Mouse (Mus musculus) MEL (cell line): ENCODE data around the gene Tgfbi.

ENCODE experiments used
- CTCF ChIP-seq, 3 experiments: IDR thresholded peaks in 2 of 3; conservative IDR thresholded peaks in 1 of 3; 2 replicates each; pipeline ENCODE4 v1.5.1; 2011 to 2012; ENCODE audit warnings: low read length in 3 of 3, low read depth in 2 of 3, mild to moderate bottlenecking in 2 of 3, improper control_type of control experiment in 1 of 3, inconsistent platforms in 1 of 3, mixed read lengths in 1 of 3, moderate library complexity in 1 of 3; ENCODE audit not compliant: control insufficient read depth in 1 of 3, insufficient read depth in 1 of 3, poor library complexity in 1 of 3, severe bottlenecking in 1 of 3
- EP300 ChIP-seq, 2 experiments: IDR thresholded peaks; 2 replicates each; pipeline ENCODE4 v1.6.1; 2011; ENCODE audit warnings: improper control_type of control experiment in 2 of 2, low read length in 2 of 2, low read depth in 1 of 2, mild to moderate bottlenecking in 1 of 2
- JUND ChIP-seq: IDR thresholded peaks from 2 replicates; pipeline ENCODE4 v1.6.1; 2011; ENCODE audit warnings: low read depth, mild to moderate bottlenecking, improper control_type of control experiment, low read length
- MAFK ChIP-seq: IDR thresholded peaks from 2 replicates; pipeline ENCODE4 v1.6.1; 2011; ENCODE audit warnings: low read depth, mild to moderate bottlenecking, low read length, improper control_type of control experiment, borderline replicate concordance
- MAZ ChIP-seq: IDR thresholded peaks from 2 replicates; pipeline ENCODE4 v1.6.1; 2012; ENCODE audit warnings: low read depth, mild to moderate bottlenecking, inconsistent platforms, low read length, improper control_type of control experiment
- POLR2A ChIP-seq, 2 experiments: IDR thresholded peaks; 2 replicates each; pipeline ENCODE4 v1.6.1; 2011 to 2012; ENCODE audit warnings: low read length in 2 of 2, mild to moderate bottlenecking in 2 of 2, control low read depth in 1 of 2, improper control_type of control experiment in 1 of 2, low read depth in 1 of 2, moderate library complexity in 1 of 2; ENCODE audit not compliant: control insufficient read depth in 1 of 2, insufficient read depth in 1 of 2, poor library complexity in 1 of 2
- RAD21 ChIP-seq: IDR thresholded peaks from 2 replicates; pipeline ENCODE4 v1.6.1; 2011; ENCODE audit warnings: mild to moderate bottlenecking, low read depth, low read length, improper control_type of control experiment
- UBTF ChIP-seq: IDR thresholded peaks from 2 replicates; pipeline ENCODE4 v1.6.1; 2012; ENCODE audit warnings: low read depth, mild to moderate bottlenecking, inconsistent platforms, low read length, improper control_type of control experiment, moderate library complexity, borderline replicate concordance; ENCODE audit not compliant: insufficient read depth
- USF1 ChIP-seq: IDR thresholded peaks from 2 replicates; pipeline ENCODE4 v1.6.1; 2014; ENCODE audit warnings: low read depth, mild to moderate bottlenecking, inconsistent platforms, low read length, improper control_type of control experiment, moderate library complexity
- ZC3H11A ChIP-seq: IDR thresholded peaks from 2 replicates; pipeline ENCODE4 v1.6.1; 2012; ENCODE audit warnings: low read depth, mild to moderate bottlenecking, inconsistent platforms, low read length, improper control_type of control experiment
- ZKSCAN1 ChIP-seq: IDR thresholded peaks from 2 replicates; pipeline ENCODE4 v1.6.1; 2012; ENCODE audit warnings: low read depth, mild to moderate bottlenecking, inconsistent platforms, low read length, improper control_type of control experiment, moderate library complexity

GRCm38 (mm10) chr13:56575074-56575473 is 34.2 kb upstream of the Tgfbi start:
- TF ChIP-seq MAFK (no peak), CTCF (IDR thresholded peaks at IDR 0.05 in 2 of 3, conservative IDR thresholded peaks at IDR 0.05 in 1 of 3; ENCODE audit: control insufficient read depth in 1 of 3, insufficient read depth in 1 of 3, low read depth in 2 of 3, low read length in 3 of 3, poor library complexity in 1 of 3, severe bottlenecking in 1 of 3) (no peak), POLR2A (IDR thresholded peaks at IDR 0.05; ENCODE audit: control insufficient read depth in 1 of 2, insufficient read depth in 1 of 2, low read depth in 1 of 2, low read length in 2 of 2, poor library complexity in 1 of 2) (no peak), USF1 (no peak), ZKSCAN1 (no peak), JUND (no peak), ZC3H11A (no peak), MAZ (no peak), RAD21 (no peak), UBTF (no peak), EP300 (IDR thresholded peaks at IDR 0.05; ENCODE audit: low read depth in 1 of 2, low read length in 2 of 2) (no peak)
